Mouse (Mus musculus) embryonic facial prominence, embryonic 15.5 days (tissue): ENCODE data around the gene Ldlrad2. TPM values are rescaled to one million over a fixed set of nuclear protein-coding genes. Genes with fewer than 3 reads are reported as not detected.

Experiments used
- ATAC-seq: fragments of 200-750 bp; cut with Nextera tagmentation; 2 replicates; pipeline ENCODE4 v1.8.0; 2017; ENCODE audit warnings: low read depth, moderate TSS enrichment; ENCODE audit not compliant: insufficient number of reproducible peaks, low FRiP score, low TSS enrichment
- H3K27ac ChIP-seq: fragments of 300-500 bp; sonication (generic); replicated peaks from 2 replicates; pipeline ENCODE4 v1.5.1; 2015; ENCODE audit warnings: mild to moderate bottlenecking, inconsistent platforms
- H3K27me3 ChIP-seq: fragments of 300-500 bp; sonication (generic); 2 replicates; pipeline ENCODE4 v1.6.1; 2015; ENCODE audit warnings: inconsistent platforms
- H3K36me3 ChIP-seq: fragments of 300-500 bp; sonication (generic); 2 replicates; pipeline ENCODE4 v1.6.1; 2015; ENCODE audit warnings: mild to moderate bottlenecking, inconsistent platforms
- H3K4me1 ChIP-seq: fragments of 300-500 bp; sonication (generic); 2 replicates; pipeline ENCODE4 v1.6.1; 2015; ENCODE audit warnings: inconsistent platforms
- H3K4me2 ChIP-seq: fragments of 300-500 bp; sonication (generic); replicated peaks from 2 replicates; pipeline ENCODE4 v1.6.1; 2015; ENCODE audit warnings: mild to moderate bottlenecking, inconsistent platforms
- H3K4me3 ChIP-seq: fragments of 300-500 bp; sonication (generic); replicated peaks from 2 replicates; pipeline ENCODE4 v1.5.1; 2015; ENCODE audit warnings: mild to moderate bottlenecking, inconsistent platforms
- H3K9ac ChIP-seq: fragments of 300-500 bp; sonication (generic); 2 replicates; pipeline ENCODE4 v1.6.1; 2015; ENCODE audit warnings: inconsistent platforms
- H3K9me3 ChIP-seq: fragments of 300-500 bp; sonication (generic); replicated peaks from 2 replicates; pipeline ENCODE4 v1.6.1; 2016; ENCODE audit warnings: inconsistent platforms
- whole genome bisulfite sequencing: fragments of 180-500 bp; shearing (Covaris S2); methylation state at CpG from one replicate; pipeline ENCODE4 v1.1.7; 2015; 5-methylcytosine and 5-hydroxymethylcytosine counted together
- microRNA-seq: library from miRNA; unstranded; fragments of <30 nt; microRNA quantifications from one replicate; pipeline ENCODE4, GENCODE M21; 2016; ENCODE audit warnings: borderline number of aligned reads
- polyA plus RNA-seq: library from polyadenylated mRNA; unstranded; fragments of >200 nt; fragmentation: Nextera tagmentation; extraction: Ambion mirVana; gene quantifications from 2 replicates; pipeline ENCODE4 v1.2.1, GENCODE M21; 2015

The Ldlrad2 gene
- polyA plus RNA-seq, 1 experiment from 2014 or later = 0.75 TPM

DNA sequence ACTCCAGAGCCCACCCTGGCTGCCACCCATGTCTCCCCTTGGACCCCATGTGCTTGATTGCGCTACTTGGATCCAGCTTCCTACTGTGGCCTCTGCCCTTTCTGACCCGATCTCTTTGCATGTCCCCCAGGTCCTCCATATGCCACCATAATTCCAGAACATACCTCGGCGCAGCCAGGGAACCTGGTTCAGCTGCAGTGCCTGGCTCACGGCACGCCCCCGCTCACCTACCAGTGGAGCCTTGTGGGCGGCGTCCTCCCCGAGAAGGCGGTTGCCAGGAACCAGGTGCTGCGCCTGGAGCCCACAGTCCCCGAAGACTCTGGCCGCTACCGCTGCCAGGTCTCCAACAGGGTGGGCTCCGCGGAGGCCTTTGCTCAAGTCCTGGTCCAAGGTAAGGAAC is 20.9 kb downstream of the Ldlrad2 start:
- 95% methylated on average over 17 of the region's 17 CpGs for WGBS
- H3K27me3 ChIP-seq = no peaks in the 10 kb centered on the region

GRCm38 (mm10) chr4:137546003-137546525 is 28.3 kb downstream of the Ldlrad2 start:
- H3K27ac ChIP-seq = no peak overlapping the region
- no peak overlapping the region for H3K4me2 ChIP-seq
- no peaks in the 10 kb centered on the region for H3K4me1 ChIP-seq
- peaks cover 99% of the 10 kb centered on the region for H3K36me3 ChIP-seq
- WGBS = 77% methylated on average over 5 of the region's 5 CpGs
- H3K4me3 ChIP-seq = no peak overlapping the region
- no peak for ATAC-seq
- H3K9me3 ChIP-seq = no peaks in the 10 kb centered on the region
- no peaks in the 10 kb centered on the region for H3K27me3 ChIP-seq
- H3K9ac ChIP-seq = no peak overlapping the region

More for the DNA sequence above, 20.9 kb downstream of the Ldlrad2 start:
- H3K9ac ChIP-seq = no peak overlapping the region
- H3K36me3 ChIP-seq = peaks cover 96% of the 10 kb centered on the region
- H3K4me3 ChIP-seq = no peak overlapping the region
- no peaks in the 10 kb centered on the region for H3K9me3 ChIP-seq
- no peak overlapping the region for H3K27ac ChIP-seq
- no peak for ATAC-seq
- H3K4me2 ChIP-seq = no peak overlapping the region
- no peaks in the 10 kb centered on the region for H3K4me1 ChIP-seq

DNA sequence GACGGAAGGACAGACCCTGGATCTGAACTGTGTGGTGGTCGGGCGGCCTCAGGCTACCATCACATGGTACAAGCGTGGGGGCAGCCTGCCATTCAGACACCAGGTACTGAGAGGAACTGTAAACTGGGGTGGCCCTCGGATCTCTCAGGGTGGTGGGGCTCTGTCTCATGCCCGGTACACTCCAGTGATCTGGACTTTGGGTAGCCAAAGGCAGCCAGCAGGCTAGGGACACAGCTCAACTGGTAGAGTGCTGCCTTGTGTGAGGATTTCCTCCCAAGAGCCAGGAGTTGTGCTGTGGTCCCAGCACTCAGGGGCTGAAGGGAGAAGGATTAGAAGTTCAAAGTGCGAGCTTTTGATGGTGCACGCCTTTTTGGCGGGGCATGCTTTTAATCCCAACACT is 28.8 kb downstream of the Ldlrad2 start:
- Histone ChIP-seq H3K36me3 (peaks cover 99% of the 10 kb centered on the region), H3K9me3 (no peaks in the 10 kb centered on the region), H3K4me2 (no peak overlapping the region), H3K27ac (no peak overlapping the region), H3K9ac (no peak overlapping the region), H3K27me3 (no peaks in the 10 kb centered on the region), H3K4me3 (no peak overlapping the region), H3K4me1 (no peaks in the 10 kb centered on the region)
- no peak for ATAC-seq
- 93% methylated on average over 9 of the region's 9 CpGs for WGBS

DNA sequence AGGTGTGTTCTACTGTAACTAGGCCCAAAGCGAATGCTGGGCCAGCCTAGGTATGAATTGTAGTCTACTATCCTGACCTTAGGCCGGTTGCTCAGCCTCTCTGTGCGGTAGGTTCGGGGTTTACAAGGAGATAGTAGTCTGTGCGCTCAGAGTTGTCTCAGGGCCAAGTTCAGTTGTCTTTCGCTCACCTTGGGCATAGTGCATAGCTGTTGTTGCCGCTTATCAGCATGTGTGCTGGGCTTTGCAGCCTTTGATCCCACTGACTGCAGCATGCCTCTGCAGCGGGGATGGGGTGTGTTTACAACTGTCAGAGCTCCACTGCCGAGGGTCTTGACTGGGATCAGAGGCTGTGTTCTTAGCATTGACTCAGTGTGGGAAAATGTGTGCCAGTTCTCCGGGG is 31.4 kb downstream of the Ldlrad2 start:
- no peaks in the 10 kb centered on the region for H3K27me3 ChIP-seq
- no peak for ATAC-seq
- WGBS = 87% methylated on average over 10 of the region's 10 CpGs
- H3K4me1 ChIP-seq = no peaks in the 10 kb centered on the region
- H3K36me3 ChIP-seq = peaks cover 98% of the 10 kb centered on the region
- no peak overlapping the region for H3K4me3 ChIP-seq
- H3K9me3 ChIP-seq = no peaks in the 10 kb centered on the region
- H3K27ac ChIP-seq = no peak overlapping the region
- no peak overlapping the region for H3K9ac ChIP-seq
- no peak overlapping the region for H3K4me2 ChIP-seq

DNA sequence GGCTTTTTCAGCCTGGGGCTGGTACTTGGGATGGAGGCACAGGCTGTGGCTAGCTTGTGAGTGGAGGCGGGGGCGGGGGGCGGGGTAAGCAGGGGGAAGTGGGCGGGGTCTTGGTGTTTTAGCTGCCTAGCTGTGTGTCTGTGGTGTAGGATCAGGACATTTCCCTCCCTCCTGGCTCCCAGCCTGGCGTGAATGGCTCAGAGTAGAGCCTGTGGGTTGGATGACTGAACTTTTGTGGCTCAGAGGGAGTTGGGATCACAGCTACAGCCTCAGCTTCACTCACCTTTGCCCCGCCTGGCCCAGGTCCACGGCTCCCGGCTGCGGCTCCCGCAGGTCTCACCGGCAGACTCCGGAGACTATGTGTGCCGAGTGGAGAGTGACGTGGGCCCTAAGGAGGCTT is 34.0 kb downstream of the Ldlrad2 start:
- 0 out of 2 replicates have a peak, but pooled peaks have one; percentile 41 for ATAC-seq
- peaks cover 97% of the 10 kb centered on the region for H3K36me3 ChIP-seq
- 71% methylated on average over 13 of the region's 14 CpGs for WGBS
- H3K4me2 ChIP-seq = no peak overlapping the region
- H3K9me3 ChIP-seq = no peaks in the 10 kb centered on the region
- no peak overlapping the region for H3K27ac ChIP-seq
- no peak overlapping the region for H3K9ac ChIP-seq
- no peak overlapping the region for H3K4me3 ChIP-seq
- no peaks in the 10 kb centered on the region for H3K27me3 ChIP-seq
- no peaks in the 10 kb centered on the region for H3K4me1 ChIP-seq

DNA sequence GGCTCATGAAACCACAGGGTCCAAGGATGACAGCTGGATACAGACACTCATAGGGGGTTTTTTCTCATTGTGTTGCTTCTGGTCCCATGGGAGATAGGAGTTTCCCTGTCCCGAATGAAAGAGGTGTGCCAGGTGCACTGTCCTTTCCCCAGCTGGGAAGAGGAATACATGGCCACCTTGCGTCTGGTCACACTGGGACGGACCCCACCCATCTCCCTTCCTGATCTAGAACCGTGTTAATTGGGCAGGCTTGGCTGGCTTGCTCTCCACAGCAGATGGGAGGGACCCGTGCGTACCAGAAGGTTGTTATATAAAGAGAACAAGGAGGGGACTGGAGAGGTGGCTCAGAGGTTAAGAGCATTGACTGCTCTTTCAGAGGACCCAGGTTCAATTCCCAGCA is 46.5 kb downstream of the Ldlrad2 start:
- no peak overlapping the region for H3K9ac ChIP-seq
- H3K4me1 ChIP-seq = no peaks in the 10 kb centered on the region
- no peaks in the 10 kb centered on the region for H3K9me3 ChIP-seq
- H3K4me3 ChIP-seq = no peak overlapping the region
- ATAC-seq = no peak
- no peak overlapping the region for H3K4me2 ChIP-seq
- H3K36me3 ChIP-seq = peaks cover 83% of the 10 kb centered on the region
- H3K27me3 ChIP-seq = no peaks in the 10 kb centered on the region
- no peak overlapping the region for H3K27ac ChIP-seq
- WGBS = 88% methylated on average over 6 of the region's 6 CpGs

DNA sequence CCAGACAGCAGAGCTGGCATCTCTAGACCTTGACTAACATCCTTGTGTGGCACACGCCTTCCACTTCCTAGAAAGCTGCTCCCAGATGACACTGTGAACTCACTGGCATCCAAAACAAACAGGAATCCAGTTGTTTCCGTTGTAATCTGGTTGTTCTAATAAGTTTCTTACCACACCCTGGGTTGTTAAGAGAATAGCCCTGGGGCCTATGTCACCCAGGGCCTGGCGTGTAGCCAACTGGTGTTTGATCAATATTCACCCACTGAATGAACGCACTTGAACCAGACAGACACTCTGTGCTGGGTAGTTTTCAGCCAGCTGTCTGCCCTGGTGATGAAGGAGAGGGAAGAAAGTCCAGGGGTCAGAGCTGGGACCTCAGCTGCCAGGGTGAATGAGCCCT is 47.0 kb downstream of the Ldlrad2 start:
- no peaks in the 10 kb centered on the region for H3K4me1 ChIP-seq
- 58% methylated on average over 4 of the region's 4 CpGs for WGBS
- no peak overlapping the region for H3K27ac ChIP-seq
- no peak overlapping the region for H3K4me2 ChIP-seq
- no peak overlapping the region for H3K9ac ChIP-seq
- no peak for ATAC-seq
- no peak overlapping the region for H3K4me3 ChIP-seq
- H3K9me3 ChIP-seq = no peaks in the 10 kb centered on the region
- H3K27me3 ChIP-seq = no peaks in the 10 kb centered on the region
- H3K36me3 ChIP-seq = peaks cover 86% of the 10 kb centered on the region

GRCm38 (mm10) chr4:137525426-137525825 is 48.9 kb downstream of the Ldlrad2 start:
- H3K4me2 ChIP-seq = no peak overlapping the region
- WGBS = 100% methylated on average over 1 of the region's 1 CpGs
- H3K36me3 ChIP-seq = peaks cover 87% of the 10 kb centered on the region
- no peaks in the 10 kb centered on the region for H3K9me3 ChIP-seq
- H3K27me3 ChIP-seq = no peaks in the 10 kb centered on the region
- H3K4me3 ChIP-seq = no peak overlapping the region
- ATAC-seq = no peak
- H3K4me1 ChIP-seq = no peaks in the 10 kb centered on the region
- no peak overlapping the region for H3K27ac ChIP-seq
- no peak overlapping the region for H3K9ac ChIP-seq

Small RNA genes lying within 50 kb of the gene (microRNA-seq; reads per million reads assigned to microRNA genes)
- 1.2 reads per million for gene Mir7018

Other genes starting within 250 kb of the Ldlrad2 start
- 672 and 685 TPM in 2 replicates for gene Cdc42, start 216.8 kb downstream of the Ldlrad2 start, polyA plus RNA-seq
- not detected in 2 replicates for gene Cela3a, start 164.8 kb downstream of the Ldlrad2 start, polyA plus RNA-seq
- not detected in 2 replicates for gene Cela3b, start 144.0 kb downstream of the Ldlrad2 start, polyA plus RNA-seq
- not detected in 2 replicates for gene 1700013G24Rik, start 121.3 kb downstream of the Ldlrad2 start, polyA plus RNA-seq
- gene Hspg2, start 105.8 kb downstream of the Ldlrad2 start, polyA plus RNA-seq = 48.5 and 49.1 TPM in 2 replicates
- 70.6 and 71.4 TPM in 2 replicates for gene Usp48, start 19.2 kb upstream of the Ldlrad2 start, polyA plus RNA-seq
- gene Rap1gap, start 90.2 kb upstream of the Ldlrad2 start, polyA plus RNA-seq = 16.4 and 19.9 TPM in 2 replicates
- gene Alpl, start 221.8 kb upstream of the Ldlrad2 start, polyA plus RNA-seq = 155 and 160 TPM in 2 replicates